Mouse (Mus musculus) left cerebral cortex, adult 18-20 months (tissue): ENCODE measurements around the gene Tmem8. TPM values are rescaled to one million over a fixed set of nuclear protein-coding genes. Genes with fewer than 3 reads are reported as not detected.
"Not testable (repeated sequence)": the region's sequence is repeated elsewhere in the genome, so short reads cannot be mapped to it uniquely, and the experiment has no call there.

Source experiments
- DNase-seq, 2 experiments: peaks; one replicate each; pipeline ENCODE4 v3.0.0; 2021 to 2022; ENCODE audit warnings: low spot score in 2 of 2, mixed read lengths in 1 of 2
- long read RNA-seq, 2 experiments: library from polyadenylated mRNA; stranded (forward); transcript quantifications; one replicate each; pipeline ENCODE4 v2.0.0; 2021
- total RNA-seq, 2 experiments: library from RNA; stranded (reverse); gene quantifications; 2 replicates each; pipeline ENCODE4 v1.2.3; 2021

Gene Tmem8
- 10 to 100 TPM; 13.8 to 14.0 TPM for total RNA-seq
- long read RNA-seq, experiment 1, transcript Tmem8-201 (13 exons, 3,464 nt): major isoform, 7 of 14 reads
- long read RNA-seq, experiment 1, partial matches to known transcripts: 1 of 14 reads
- long read RNA-seq, experiment 1, other reads (novel, unspliced or antisense): 5 of 14 reads
- long read RNA-seq, experiment 2, partial matches to known transcripts: 1 of 7 reads
- long read RNA-seq, experiment 2, other reads (novel, unspliced or antisense): 4 of 7 reads

DNA sequence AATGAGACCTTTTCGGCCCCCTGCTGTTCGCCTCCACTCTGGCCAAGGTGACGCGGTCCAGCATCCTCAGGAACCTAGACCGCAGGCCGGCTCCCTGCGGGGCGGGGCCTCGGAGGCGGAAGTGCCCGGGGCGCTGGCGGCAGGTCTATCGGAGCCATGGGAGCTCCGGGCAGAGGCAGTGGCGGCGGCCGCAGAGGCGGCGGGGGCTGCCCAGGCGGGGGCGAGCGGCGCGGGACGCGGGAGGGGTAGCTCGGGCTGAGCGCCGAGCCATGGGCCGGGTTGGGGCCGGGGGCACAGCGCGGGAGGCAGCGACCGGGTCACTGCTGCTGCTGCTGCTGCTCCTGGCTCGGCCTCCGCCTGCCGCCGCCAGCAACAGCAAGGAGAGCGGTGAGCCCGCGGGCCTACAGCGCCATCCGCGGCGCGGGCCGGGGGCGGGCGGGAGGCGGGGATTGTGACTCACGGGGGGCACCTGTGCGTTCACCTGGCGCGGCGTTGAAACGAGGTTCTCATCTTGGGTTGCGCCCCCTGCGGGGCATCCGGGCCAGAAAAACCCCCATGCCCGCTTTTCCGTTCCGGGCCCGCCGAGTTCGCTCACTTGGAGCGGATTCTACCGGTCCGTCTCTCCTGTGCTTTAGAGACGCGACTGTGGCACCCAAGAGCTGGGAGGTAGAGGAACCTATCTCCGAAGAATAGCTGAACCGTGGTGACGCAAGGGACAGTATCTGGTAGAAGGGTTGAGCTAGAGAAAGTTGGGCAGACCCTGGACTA lies at the start of gene Tmem8:
TSS of gene Tmem8 (plus strand) at position 119 of the 768 bp plus-strand sequence.
- peak; percentile 63 to 67 for DNase-seq

DNA sequence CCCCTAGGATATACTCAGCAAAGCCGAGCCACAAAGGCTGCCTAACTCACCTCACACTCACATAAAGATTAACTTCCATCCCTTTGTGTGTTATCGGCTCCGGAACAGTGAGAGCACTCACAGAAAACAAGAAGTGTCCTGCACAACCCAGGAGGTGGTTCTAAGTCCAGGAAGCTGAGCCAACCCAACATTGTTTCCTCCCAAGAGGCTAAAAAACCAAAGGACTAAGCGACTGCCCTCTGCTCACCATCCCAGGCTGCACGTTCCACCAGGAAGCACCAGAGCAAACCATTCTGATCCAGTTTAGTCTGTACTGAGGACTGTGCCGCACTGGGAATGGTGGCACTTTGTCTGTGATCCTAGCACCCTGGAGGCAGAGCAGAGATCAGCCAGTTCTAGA lies 48.2 kb upstream of the Tmem8 start:
- no peak for DNase-seq

DNA sequence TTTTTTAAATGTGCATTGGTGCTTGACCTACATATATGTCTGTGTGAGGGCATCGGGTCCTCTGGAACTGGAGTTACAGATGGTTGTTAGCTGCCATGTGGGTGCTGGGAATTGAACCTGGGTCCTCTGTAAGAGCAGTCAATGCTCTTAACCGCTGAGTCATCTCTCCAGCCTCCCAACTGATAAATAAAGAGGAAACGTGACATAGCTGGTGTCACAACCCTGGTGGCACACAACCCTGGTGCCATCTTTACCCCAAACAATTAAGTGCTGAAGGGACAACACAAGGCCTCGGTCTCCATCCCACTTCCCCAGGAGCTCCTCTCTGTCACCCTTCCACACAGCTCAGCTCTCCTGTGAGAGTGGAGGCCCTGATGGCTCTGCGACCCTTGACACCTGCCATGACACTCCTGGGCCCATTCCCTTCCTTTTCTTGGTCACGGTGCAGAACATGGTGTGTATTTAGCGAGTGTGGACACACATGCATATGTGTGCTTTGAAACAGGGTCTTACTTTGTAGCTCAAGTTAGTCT lies 46.5 kb upstream of the Tmem8 start:
- DNase-seq: no peak

DNA sequence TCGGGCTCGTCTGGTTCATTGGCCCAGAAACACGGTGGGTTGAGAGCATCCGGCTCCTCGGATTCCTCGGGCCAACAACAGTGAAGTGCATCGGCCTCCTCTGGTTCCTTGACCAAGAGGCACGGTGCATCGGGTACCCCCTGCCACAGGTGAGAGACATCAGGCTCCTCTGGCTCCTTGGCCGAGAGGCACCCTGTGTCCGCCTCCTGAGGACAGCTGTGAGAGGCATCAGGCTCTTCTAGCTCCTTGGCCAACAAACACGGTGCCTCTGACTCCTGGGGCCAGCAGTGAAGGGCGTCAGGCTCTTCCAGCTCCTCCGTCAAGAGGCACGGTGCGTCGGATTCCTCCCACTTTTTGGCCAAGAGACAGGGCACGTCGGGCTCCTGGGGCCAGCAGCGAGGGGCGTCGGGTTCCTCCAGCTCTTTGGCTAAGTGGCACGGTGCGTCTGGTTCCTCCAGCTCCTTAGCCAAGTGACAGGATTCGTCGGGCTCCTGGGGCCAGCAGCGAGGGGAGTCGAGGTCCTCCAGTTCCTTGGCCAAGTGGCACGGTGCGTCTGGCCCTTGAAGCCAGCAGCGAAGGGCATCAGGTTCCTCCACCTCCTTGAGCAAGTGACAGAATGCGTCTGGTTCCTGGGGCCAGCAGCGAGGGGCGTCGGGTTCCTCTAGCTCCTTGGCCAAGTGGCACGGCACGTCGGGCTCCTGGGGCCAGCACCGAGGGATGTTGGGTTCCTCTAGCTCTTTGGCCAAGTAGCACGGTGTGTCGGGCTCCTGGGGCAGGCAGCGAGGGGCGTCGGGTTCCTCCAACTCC lies 44.9 kb upstream of the Tmem8 start:
- DNase-seq: no peak

DNA sequence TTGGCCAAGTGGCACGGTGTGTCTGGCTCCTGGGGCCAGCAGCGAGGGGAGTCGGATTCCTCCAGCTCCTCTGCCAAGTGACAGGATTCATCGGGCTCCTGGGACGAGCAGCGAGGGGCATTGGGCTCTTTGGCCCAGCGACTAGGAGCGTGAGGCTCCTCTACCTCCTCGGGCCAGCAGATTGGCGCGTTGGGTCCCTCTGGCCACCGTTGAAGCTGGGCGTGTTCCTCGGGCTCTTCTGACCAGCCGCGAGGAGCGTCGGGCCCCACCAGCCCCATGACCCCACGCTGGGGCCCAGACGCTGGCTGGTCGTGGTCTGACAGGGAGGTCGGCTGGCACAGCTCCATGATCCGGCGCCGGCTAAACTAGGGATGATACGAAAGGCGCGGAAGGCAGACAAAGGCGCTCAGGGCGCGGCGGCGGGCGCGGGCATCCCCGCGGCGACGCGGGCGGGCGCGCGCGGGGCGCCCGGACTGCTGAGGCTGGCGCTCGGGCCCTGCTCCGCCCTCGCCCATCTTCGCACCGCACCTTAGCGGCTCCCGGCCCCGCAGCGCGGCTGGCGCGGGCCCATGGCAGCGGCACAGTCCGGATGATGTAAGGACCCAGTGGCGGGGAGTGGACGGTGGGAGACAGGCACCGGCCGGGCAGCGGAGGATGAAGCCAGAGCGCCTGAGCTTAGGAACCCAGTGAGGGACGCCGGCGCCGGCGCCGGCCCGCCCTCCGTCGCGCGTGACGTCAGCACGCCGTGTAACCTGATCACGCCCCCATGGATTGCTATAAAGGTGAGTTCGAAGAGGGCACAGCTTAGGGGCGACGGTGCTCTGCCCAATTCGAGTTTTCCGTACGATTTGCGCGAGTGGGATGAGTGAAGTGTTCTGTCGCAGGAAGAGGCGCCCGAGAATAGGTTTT lies 44.0 kb upstream of the Tmem8 start, which contains the start of gene Rab11fip3:
TSS of gene Rab11fip3 (minus strand) at position 725 of the 909 bp plus-strand sequence.
- peak; percentile 80 to 85 for DNase-seq

DNA sequence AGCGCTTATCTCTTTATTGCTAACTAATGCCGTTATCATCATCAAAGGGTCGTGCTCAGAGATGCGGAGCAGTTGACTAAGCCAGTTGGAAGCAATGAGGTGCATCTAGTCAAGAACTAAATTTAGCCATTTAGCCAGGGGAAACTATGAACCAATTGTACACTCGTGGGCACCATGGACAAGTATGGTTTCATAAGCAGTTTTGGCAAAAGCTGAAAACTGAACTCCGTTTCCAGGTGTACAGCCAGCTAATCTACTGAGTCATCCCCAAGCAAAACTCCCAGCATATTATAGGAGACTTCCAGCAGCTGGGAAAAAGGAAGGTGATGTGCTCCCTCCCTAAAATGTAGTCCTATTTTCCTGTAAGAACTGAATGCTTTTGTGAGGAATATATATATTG lies 43.0 kb upstream of the Tmem8 start:
- DNase-seq: no peak

DNA sequence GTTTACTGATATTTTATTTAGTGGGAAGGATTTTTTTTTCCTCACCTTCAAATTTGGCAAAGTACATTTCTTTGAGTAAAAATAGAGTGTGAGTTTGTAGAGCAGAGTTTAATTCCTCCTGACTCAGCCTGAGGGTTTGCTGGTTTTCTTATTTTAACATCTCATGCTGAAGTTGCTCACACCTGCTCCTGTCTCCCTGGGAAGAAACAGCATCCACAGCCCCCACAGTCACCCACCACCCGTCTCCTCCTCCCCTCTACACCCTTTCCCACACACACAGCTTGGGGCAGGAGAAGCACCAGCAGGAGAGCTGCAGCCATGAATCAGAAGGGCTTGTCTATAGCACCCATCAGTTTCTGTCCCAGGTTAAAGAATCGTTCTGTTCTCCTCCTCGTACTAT lies 37.9 kb upstream of the Tmem8 start:
- peak; percentile 67 to 75 for DNase-seq

DNA sequence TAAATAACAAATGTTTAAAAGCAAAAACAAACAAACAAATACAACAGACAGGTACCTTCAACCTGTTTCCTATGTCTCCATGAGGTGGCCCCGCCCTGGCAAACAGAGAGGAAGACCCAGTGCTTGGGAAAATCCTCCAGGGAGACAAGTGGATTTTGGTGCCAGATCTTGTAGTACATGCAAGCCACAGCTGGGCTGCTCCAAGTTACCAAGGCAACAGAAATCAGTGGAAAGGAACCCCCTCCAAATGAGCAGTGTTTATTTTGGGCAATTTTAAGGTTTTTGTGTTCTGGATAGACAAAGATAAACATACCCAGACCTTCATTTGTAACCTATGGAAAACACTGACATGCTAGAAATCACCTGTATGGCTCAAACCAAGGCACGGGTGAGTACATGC lies 34.2 kb upstream of the Tmem8 start:
- DNase-seq: no peak

DNA sequence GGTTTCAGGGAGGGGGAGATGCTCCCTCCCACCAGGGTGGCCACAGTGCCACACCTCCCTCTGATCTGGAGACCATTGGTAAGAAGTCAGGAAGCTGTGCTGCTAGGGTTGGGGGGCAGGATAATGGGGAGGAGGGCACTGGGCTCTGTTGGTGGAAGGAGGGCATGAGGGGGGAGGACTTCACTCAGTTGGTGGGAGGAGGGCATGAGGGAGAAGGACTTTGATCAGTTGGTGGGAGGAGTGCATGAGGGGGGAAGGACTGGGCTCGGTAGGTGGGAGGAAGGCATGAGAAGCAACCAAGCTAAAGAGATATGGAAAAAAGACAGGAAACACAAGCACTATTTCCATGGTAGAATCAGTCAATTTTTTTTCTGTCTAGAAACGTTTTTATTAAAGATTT lies 32.2 kb upstream of the Tmem8 start:
- no peak for DNase-seq

DNA sequence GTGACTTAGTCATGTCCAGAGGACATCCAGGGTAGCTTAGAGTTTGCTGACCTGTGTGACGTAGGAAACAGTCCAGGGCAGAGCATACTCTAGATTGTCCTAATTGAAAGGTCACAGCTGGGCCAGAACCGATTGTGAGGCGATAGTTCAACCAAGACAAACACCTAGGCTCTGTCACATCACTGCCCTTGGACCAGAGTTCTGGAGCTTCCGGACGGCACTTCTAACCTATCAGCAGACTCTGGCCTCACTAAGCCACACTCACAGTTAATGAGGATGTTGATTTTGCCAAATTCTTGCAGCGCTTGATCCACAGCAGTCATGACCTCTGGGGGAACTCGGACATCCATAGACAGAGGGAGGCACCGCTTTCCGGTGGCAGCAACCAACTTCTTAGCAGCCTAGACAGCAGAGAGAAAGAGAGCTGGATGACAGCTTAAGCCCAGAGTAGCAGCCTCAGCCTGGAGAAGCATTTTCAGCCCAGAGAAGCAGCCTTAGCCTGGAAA lies 26.0 kb upstream of the Tmem8 start:
- DNase-seq: no peak

DNA sequence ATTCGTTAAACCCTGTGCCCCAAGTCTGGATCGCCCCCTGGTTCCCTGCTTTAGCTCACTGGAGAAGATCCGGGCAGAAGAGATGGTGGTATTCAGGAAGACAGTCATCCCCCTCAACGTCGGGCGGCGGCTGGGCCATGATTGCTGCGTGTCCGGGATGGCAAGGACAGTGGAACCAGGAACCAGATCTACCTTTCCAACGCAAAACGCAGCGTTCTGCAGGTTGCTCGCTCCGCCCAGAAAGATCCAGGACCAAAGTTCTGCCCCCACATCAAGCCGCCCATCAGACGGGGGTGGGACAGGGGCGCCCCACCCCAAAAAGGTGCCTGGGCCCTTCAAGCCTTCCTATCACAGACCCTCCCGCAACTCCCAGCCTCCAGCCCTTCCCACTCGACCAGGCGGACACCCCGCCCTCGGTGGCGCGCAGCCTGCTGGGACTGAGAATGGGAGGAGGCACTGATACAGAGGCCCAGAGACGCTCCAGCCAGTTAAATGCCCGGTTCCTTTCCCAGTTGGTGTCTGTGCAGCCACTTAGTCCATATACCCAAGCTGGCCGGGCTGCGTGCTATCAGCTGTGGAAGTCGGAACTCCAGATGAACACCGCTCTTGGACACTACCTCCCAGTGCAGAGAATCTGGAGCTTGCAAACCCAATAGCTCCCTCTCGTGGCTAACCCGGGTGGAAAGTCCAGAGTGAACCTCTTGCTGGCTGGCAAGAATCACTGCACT lies 23.0 kb upstream of the Tmem8 start, which contains the start of gene Decr2:
TSS of gene Decr2 (minus strand) at position 433 of the 728 bp plus-strand sequence.
- peak; percentile 88 to 91 for DNase-seq

DNA sequence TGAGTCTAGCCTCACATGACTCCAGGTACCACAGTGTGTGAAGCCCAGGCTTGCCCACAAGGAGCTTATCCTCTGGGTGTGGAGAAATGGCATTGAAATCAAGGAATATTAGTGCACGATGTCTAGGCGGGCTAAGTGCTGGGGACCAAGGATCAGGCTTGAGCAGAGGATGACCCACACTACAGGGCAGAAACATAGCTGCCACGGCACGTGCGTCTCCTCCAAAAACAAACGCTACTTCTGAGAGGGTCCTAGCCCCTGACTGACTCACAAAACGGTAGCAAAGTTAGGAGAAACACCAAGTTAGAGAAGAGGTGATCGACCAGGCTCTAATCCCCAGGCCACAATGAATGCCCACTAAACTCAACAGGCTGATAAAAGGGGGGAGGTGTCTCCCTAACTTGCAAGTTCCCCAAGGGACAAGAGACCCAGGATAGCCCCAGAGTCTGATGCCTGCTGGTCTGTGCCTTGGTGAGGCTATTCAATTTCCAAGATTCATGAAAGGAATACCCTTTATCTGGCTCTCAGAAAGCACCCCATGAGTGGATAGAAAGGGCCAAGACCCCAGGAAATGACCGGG lies 18.5 kb upstream of the Tmem8 start:
- no peak for DNase-seq

DNA sequence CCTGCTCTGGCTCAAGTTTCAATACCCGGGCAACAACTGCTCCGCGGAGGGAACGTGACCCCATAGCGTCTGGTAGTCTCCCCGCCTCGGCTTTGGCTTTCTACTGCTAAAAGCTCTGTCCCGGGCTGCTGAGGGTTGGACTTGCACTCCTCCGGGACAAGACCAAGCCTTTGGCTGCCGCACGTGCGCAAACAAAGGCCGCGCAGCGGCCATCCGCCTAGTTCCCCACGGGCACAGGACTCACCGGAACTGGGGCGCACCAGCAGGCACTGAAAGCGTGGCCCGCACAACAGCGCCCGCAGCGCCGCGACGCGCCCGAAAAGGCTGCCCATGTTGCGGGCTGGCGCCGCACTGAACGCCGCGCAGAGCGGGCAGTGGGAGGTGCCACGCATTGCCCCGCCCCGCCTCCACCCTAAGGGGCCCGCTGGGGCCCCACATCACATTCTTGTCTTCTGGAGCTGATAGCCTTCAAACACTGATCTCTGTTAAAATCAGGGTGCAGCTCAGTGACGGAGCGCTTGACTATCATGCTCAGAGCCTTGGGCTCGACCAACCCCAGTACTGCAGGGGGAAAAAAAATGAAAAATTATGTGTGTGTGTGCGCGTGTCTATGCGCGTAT lies 17.9 kb upstream of the Tmem8 start, which contains the start of gene Nme4:
TSS of gene Nme4 (minus strand) at position 482 of the 620 bp plus-strand sequence.
- peak; percentile 68 to 80 for DNase-seq

DNA sequence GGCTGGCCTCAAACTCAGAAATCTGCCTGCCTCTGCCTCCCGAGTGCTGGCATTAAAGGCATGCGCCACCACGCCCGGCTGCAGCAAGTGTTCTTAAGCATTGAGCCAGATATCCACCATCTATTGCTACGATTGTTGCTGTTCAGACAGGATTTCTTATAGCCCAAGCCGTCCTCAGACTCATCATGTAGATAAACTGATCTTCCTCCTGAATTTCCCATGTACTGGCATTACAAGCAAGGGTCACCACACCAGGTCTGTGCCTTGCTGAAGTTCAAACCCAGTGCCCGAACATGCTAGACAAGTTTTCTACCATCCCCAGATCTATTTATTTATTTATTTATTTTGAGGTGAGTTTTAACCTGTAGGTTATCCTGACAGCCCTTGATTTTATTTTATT lies 14.6 kb upstream of the Tmem8 start:
- DNase-seq: no peak

DNA sequence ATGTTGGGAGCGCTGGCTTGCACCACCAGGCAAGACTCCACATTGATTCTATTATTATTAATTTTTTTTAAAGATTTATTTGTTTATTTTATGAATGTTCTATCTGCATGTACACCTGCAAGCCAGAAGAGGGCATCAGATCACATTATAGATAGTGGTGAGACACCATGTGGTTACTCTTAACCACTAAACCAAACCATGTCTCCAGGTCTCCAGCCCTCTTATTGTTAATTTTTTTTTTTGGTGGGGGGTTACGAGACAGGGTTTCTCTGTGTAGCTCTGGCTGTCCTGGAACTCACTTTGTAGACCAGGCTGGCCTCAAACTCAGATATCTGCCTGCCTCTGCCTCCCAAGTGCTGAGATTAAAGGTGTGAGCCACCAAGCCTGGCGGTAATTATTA lies 13.8 kb upstream of the Tmem8 start:
- not testable (repeated sequence) for DNase-seq

DNA sequence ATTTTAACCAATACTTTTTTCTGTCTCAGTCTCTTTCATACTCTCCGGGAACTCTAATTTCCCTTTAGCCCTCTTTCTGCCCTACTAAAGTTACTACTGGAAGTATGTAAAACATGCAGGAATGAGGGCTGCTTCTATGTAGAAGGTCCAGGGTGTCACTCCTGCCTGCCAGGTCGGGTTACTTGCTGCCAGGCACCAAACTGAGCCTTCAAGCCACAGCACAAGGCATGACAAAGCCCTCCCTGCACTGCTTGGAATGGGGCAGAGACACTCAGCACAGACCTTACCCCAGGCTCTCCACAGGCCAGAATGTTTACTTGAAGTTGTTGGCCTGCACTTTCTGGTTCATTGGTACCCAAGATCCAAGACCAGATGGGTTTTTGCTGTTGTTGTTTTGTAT lies 12.9 kb upstream of the Tmem8 start:
- DNase-seq: no peak

DNA sequence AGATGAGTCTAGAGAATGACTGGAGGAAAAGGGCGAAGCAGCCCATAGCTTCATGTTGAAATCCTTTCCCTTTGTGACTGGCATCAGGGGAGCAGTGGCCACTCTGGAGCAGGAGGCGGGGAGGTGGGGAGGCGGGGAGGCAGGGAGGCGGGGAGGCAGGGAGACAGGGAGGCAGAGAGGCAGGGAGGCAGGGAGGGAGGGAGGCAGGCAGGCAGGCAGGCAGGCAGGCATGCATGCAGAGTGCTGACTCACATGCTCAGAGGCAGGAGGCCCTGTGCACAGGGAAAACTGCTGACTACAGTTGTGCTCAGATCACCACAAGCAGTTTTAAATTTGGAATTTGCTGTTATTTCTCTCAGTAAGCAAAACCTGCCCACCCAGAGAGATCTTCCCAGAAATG lies 11.6 kb upstream of the Tmem8 start:
- peak in 1 of 2 experiments; percentile 49 for DNase-seq

DNA sequence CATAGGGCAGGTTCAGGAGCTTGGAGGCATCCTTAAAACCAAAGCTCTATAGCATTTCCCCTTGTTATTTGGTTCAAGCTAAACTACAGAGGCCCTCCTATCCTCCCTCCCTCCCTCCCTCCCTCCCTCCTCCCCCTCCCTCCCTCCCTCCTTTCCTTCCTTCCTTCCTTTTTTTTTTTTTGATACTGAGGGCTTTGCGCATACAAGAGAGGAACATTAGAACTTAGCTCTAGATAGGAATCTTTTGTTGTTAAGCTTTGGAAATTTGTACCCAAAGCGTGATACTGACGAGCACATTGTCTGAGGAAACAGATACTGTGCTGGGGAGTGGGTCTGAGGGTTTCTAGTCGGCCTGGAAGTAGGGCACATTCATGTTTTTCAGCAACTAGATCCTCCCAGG lies 7.5 kb upstream of the Tmem8 start:
- DNase-seq: no peak

DNA sequence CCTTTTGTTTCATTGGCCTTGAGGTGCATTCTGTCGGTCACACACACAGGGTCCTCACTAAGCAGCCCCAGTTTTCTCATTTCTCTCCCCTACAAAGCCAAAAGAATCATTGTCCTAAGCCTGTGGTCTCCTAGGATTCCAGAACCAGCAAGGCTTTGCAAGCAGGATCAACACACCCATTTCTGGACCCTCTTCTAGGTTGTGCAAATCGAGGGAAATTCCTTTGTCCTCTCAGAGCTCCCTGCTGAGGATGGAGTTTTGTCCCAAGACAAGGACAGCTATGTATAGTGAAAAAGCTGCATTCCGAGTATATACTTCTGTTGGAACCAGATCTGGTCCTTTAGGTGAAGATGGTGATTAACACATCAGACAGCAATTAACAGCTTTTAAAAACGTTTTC lies 2.9 kb upstream of the Tmem8 start:
- no peak for DNase-seq
